Mouse (Mus musculus) small intestine, adult 2 months (tissue): ENCODE results near the gene Wdr18.

Experiments used
- CTCF ChIP-seq: fragments of 200-500 bp; IDR thresholded peaks from 2 replicates; pipeline ENCODE4 v1.5.1; 2012; ENCODE audit warnings: low read depth, mild to moderate bottlenecking, control low read depth, inconsistent platforms, low read length, moderate library complexity, mixed read lengths; ENCODE audit not compliant: insufficient replicate concordance, insufficient read length; ENCODE audit errors: extremely low read depth
- POLR2A ChIP-seq: fragments of 200-500 bp; IDR thresholded peaks from 2 replicates; pipeline ENCODE4 v1.6.1; 2012; ENCODE audit warnings: low read depth, mild to moderate bottlenecking, control low read depth, inconsistent platforms, low read length, moderate library complexity

DNA sequence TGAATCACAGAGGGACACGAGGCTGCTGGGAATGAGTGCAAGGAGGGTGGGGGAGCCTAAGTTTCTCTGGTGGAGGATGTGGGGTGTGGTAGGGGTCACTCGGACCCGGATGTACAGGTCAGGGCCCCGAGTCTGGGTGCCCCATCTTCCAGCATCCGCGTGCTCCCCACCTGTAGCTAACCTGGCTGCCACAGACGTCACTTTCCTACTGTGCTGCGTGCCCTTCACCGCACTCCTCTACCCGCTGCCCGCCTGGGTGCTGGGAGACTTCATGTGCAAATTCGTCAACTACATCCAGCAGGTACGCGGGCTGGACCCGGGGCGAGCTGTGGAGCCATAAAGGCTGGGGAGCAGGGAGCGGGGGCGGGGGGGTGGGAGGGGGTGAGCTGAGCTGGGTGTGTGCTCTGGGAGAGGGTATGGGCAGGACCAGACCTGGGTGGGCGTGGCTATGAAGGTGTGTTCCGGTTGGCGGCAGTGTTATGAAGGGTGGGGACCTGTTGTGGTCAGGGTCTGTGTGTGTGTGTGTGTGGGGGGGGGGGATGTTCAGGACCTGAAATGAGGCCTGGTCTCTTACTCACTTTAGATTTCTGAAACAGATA, 40.6 kb upstream of the Wdr18 start:
- TF ChIP-seq CTCF: no peak
- TF ChIP-seq POLR2A: no peak
